Mouse (Mus musculus): ENCODE data around the gene Elk3. TPM values are rescaled to one million over a fixed set of nuclear protein-coding genes. Genes with fewer than 3 reads are reported as not detected.
A peak's percentile ranks its signal among the peaks of the same experiment; 100 is the strongest.
"Not testable (repeated sequence)": the region's sequence is repeated elsewhere in the genome, so short reads cannot be mapped to it uniquely, and the experiment has no call there.

Gene Elk3
- 8.0 and 14.4 TPM in 2 replicates for polyA plus RNA-seq (2012; ENCODE audit: insufficient read depth, insufficient read length, missing spikeins)

DNA sequence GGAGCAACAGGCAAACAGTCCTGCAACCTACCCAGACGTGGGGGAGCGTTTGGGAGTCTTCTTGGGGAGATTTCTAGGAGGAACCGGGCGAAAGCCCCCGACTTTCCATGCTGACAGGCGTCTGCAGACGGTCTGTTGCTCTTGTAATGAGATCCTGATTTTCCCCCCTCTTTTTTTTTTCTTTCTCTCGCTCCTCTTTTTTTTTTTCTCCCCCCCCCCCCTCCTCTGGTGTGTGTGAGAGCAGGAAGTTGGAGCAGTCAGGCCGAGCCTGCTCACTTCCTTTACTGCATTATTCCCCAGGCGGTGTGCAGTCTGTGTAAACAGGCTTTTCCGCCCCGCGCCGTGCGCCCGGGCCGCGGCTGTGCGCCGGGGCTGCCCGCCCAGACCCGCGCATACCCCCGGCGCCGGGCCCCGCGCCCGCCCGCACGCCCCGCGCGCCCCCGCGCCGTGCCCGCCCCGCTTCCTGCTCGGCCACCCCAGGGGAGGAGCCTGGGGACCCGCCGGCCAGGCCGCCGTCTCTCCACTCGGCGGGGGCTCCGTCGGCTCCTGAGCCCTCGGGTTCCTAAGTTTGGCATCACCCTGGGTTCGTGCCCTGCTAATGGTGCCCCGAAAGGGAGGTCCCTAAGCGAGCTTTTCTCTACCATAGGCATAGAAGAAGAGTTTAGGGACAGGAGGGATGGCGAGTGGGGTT is at the start of gene Elk3:
TSS of gene Elk3 (minus strand) at position 415 of the 691 bp plus-strand sequence.
- H3K4me1 ChIP-seq (ENCODE audit: control insufficient read depth, insufficient read depth, insufficient read length, low read length) = no peaks in the 10 kb centered on the region
- peak within 1 kb of the TSS; percentile 99 for H3K4me3 ChIP-seq (ENCODE audit: insufficient read depth, low read depth, low read length)
- peak within 1 kb of the TSS; percentile 99 for H3K27ac ChIP-seq (replicated peaks; ENCODE audit: low read depth, low read length)

DNA sequence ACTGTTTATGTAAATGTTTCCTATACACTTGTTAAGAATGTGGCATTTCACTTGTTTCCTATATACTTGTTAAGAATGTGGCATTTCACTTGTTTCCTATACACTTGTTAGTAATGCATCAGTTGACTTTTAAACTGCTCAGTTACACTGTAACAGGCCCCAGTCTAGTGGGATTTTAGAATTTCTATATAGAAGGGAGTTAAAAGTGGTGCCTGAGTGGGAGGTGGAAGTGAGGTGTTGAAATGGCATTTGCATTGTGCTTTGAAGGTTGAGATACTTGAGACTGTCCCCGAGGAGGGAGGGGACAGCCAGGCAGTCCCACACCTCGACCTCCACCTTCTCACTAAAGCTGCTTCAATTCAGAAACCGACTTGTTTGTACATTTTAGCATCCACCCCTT is 49.7 kb upstream of the Elk3 start:
- no peak overlapping the region for H3K27ac ChIP-seq (replicated peaks; ENCODE audit: low read depth, low read length)
- H3K4me3 ChIP-seq (ENCODE audit: insufficient read depth, low read depth, low read length) = no peak overlapping the region
- peaks cover 24% of the 10 kb centered on the region for H3K4me1 ChIP-seq (ENCODE audit: control insufficient read depth, insufficient read depth, insufficient read length, low read length)

DNA sequence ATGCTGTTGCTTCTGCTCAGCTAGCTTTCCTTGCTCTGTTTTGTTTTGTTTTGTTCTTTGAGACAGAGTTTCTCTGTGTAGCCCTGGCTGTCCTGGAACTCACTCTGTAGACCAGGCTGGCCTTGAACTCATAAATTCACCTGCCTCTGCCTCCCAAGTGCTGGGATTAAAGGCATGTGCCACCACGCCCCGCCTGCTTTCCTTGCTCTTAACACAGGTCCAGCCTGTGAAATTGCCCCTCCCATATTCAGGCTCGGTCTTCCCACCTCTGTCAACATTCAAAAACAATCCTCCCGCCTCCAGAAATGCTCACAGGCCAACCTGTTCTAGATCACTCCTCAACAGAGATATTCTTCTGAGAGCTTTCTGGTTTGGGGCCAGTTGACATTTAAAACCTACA is 49.3 kb upstream of the Elk3 start:
- H3K27ac ChIP-seq (replicated peaks; ENCODE audit: low read depth, low read length); H3K4me3 ChIP-seq (ENCODE audit: insufficient read depth, low read depth, low read length): not testable (repeated sequence)
- H3K4me1 ChIP-seq (ENCODE audit: control insufficient read depth, insufficient read depth, insufficient read length, low read length) = peaks cover 21% of the 10 kb centered on the region

DNA sequence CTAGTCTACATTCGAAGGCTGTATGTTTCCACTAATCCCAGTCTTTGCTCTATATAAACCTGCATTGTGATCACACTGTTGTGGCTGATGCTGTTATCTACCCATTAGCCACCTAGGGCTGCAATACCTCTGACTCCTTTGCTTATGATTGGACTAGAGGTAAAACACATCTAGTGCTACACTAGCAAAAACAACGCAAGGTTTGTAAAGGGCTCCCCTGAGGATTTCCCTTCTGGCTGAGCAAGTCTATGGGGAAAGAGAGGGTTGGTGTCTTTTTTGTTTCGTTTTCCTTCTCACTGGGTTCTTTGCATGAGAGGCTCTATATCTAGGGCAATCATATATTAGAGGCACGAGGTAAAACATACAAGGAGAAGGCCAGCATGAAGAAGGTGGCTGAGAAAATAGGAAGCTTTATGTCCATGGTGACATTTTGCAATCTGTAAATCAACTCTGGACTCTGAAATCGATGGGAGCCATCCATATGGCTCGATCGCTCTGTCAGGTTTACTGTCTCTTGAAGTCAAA is 48.5 kb upstream of the Elk3 start:
- Histone ChIP-seq H3K27ac (replicated peaks; ENCODE audit: low read depth, low read length) (no peak overlapping the region), H3K4me3 (ENCODE audit: insufficient read depth, low read depth, low read length) (no peak overlapping the region), H3K4me1 (ENCODE audit: control insufficient read depth, insufficient read depth, insufficient read length, low read length) (peaks cover 14% of the 10 kb centered on the region)

DNA sequence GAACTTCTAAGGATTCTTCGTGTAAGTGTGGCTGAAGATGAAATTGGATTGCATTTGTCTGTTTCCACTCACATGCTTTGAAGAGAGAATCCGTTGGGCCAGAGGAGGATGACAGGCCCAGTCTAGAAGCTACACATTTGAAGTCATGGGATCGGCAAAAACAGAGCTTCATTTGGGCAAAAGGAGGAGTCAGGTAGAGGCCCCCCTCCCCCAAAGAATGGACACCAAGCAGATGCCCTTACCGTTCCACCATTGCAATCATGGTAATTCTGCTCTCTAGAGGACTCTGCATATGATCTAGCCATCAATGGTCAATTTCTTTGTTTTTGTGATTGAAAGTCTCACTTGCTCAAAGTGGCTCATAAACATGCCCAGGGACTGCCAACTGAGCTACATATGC is 47.9 kb upstream of the Elk3 start:
- Histone ChIP-seq H3K27ac (replicated peaks; ENCODE audit: low read depth, low read length) (no peak overlapping the region), H3K4me3 (ENCODE audit: insufficient read depth, low read depth, low read length) (no peak overlapping the region), H3K4me1 (ENCODE audit: control insufficient read depth, insufficient read depth, insufficient read length, low read length) (peaks cover 11% of the 10 kb centered on the region; the same call in 1 of the 2 replicates)

DNA sequence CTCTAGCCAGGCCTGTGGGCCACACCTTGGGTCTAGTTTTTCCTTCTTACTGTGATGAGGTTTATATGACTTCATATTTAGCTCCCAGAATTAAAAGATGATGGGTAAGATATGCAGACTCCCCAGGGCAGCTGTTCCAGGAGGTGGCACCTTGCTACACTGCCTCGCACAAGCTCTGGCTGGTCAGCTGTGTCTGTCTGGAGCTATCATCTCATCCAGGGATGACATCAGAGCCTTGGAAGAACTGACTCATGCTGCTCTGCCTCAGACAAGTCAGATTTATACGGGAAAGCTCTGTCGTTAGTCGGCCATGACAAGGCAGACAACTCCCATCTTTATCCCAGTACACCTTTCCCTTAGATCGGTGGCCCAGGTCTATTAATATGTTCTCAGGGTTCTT is 46.2 kb upstream of the Elk3 start:
- H3K4me1 ChIP-seq (ENCODE audit: control insufficient read depth, insufficient read depth, insufficient read length, low read length) = peaks cover 4% of the 10 kb centered on the region; the same call in 1 of the 2 replicates
- H3K27ac ChIP-seq (replicated peaks; ENCODE audit: low read depth, low read length) = no peak overlapping the region
- no peak overlapping the region for H3K4me3 ChIP-seq (ENCODE audit: insufficient read depth, low read depth, low read length)

DNA sequence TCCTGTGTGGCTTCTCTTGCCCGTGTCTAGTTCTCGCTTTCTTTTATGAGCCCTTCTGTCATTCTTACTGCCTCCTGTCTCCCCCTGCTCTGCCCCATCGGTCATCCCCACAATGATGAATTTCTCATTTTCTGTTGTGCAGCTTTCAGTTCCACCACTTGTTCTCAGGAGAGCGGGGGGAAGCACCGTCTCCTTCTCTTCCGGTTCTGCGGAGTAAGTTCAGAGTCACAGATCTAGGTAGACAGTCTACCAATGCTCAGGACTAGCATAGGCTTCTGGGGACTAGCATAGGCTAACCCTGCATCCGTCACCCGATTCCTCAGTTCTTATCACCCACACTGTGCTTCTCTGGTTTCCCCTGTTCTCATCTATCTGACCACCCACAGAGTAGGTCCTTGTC is 45.2 kb upstream of the Elk3 start:
- Histone ChIP-seq H3K4me3 (ENCODE audit: insufficient read depth, low read depth, low read length) (no peak overlapping the region), H3K4me1 (ENCODE audit: control insufficient read depth, insufficient read depth, insufficient read length, low read length) (peaks cover 4% of the 10 kb centered on the region; the same call in 1 of the 2 replicates), H3K27ac (replicated peaks; ENCODE audit: low read depth, low read length) (no peak overlapping the region)

DNA sequence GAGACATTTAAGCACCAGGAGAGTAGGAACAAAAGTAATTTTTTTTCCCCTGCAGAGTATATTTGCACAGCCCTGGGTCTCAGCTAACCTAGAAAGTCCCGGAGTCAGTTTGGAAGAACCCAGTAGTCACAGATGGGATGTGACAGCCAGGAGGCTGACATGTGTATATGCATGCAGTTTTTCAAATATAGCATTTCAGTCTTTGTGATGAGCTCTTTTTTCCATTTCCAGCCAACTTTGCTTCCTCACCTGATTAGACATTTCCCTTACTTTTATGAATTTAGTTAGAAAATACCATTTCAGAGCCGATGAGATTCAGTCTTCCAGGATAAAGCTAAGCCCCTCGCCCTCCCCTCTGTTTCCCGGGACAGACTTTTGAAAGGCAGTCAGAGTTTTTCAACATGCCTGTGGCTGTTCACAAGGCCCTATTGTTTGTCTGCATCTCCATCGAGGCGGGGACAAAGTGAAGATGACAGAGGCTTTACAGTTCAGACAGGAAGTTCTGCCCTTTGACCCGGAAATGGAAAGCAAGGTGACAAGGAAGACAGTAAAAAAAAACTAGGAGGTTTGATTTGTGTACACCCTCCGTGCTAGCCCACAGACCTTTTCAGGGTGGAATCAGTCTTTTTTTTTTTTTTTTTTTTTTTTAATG is 44.5 kb upstream of the Elk3 start:
- Histone ChIP-seq H3K4me1 (ENCODE audit: control insufficient read depth, insufficient read depth, insufficient read length, low read length) (peaks cover 4% of the 10 kb centered on the region; the same call in 1 of the 2 replicates), H3K4me3 (ENCODE audit: insufficient read depth, low read depth, low read length) (no peak overlapping the region), H3K27ac (replicated peaks; ENCODE audit: low read depth, low read length) (no peak overlapping the region)

DNA sequence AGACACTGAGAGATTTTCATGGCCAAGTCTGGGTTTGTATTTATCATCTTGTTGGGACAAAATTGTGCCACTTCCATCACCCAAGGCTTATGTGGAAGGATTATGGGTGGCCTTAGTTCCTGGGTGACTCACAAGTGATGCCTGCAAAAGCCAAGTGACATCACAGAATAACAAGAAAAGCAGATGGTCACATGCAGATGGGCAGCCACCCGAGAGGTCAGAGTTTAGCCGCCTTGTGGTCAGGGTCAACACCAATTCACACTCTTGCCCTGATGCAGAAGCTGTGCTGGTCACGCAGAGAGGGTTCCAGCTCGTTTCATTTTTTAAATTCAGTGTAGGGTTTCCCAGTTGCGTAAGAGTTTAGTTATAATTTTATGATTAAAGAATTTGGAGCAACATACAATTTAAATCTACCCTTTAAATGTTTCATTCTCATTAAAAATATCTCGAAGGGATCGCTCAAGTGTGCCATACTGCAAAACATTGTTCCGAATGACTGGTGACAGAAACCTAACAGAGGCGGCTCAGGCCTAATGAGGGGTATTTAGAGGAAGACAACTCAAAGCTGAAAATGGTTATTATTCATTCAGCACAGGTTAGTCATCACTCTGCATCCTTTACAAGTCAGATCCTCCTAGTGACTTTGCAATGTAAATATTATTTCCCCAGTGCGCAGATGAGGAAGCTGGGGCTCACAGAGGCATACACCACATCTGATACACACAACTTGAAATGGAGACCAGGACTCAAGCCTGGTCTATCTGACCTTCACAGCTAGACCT is 42.8 kb upstream of the Elk3 start:
- H3K27ac ChIP-seq (replicated peaks; ENCODE audit: low read depth, low read length) = no peak overlapping the region
- peaks cover 4% of the 10 kb centered on the region; the same call in 1 of the 2 replicates for H3K4me1 ChIP-seq (ENCODE audit: control insufficient read depth, insufficient read depth, insufficient read length, low read length)
- H3K4me3 ChIP-seq (ENCODE audit: insufficient read depth, low read depth, low read length) = no peak overlapping the region

DNA sequence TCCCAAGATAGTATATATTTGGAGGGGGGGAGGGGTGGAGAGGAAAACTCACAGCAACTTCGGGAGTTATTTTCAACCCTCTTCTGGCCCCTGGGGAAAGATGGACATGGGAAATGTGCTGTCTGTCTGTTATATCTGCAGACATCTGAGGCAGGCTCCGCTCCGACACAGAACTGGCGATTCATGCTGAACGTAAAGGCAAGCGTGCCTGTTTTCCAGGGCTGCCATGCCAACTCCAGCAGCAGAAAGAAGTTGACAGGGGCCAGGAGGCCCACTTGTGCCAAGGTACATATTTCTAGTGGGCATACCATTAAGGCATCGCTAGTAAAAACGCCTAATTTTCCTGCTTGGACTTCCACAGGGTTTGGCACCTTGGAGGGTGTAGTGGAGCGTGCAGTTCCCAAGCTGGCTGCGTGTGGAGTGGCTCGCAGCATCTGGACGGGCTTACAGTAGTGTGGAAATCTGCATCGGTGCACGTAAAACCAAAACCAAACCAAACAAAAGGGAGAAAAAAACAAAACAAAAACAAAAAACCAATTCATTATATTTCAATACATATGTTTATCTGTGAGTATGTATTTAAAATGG is 37.1 kb upstream of the Elk3 start:
- no peak overlapping the region for H3K4me3 ChIP-seq (ENCODE audit: insufficient read depth, low read depth, low read length)
- no peaks in the 10 kb centered on the region for H3K4me1 ChIP-seq (ENCODE audit: control insufficient read depth, insufficient read depth, insufficient read length, low read length)
- H3K27ac ChIP-seq (replicated peaks; ENCODE audit: low read depth, low read length) = no peak overlapping the region

DNA sequence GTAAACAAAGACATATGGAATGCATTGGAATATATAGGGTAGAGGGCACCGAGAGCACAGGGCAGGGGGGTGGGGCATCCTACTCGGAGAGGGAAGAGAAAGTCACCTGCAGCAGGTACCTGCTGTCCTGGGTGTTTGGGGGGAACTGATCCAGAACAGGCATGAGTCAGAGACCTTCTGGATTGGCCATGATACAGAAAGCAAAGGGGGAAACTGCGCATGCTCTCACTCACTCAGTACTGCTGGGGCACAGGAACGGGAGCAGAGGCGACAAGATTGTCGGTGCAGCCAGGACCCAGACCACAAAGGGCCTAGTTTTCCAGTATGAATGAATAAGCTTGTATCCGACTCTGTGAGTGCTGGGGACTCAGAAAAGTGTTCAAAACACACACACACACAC is 36.5 kb upstream of the Elk3 start:
- Histone ChIP-seq H3K4me3 (ENCODE audit: insufficient read depth, low read depth, low read length) (no peak overlapping the region), H3K27ac (replicated peaks; ENCODE audit: low read depth, low read length) (no peak overlapping the region), H3K4me1 (ENCODE audit: control insufficient read depth, insufficient read depth, insufficient read length, low read length) (no peaks in the 10 kb centered on the region)

DNA sequence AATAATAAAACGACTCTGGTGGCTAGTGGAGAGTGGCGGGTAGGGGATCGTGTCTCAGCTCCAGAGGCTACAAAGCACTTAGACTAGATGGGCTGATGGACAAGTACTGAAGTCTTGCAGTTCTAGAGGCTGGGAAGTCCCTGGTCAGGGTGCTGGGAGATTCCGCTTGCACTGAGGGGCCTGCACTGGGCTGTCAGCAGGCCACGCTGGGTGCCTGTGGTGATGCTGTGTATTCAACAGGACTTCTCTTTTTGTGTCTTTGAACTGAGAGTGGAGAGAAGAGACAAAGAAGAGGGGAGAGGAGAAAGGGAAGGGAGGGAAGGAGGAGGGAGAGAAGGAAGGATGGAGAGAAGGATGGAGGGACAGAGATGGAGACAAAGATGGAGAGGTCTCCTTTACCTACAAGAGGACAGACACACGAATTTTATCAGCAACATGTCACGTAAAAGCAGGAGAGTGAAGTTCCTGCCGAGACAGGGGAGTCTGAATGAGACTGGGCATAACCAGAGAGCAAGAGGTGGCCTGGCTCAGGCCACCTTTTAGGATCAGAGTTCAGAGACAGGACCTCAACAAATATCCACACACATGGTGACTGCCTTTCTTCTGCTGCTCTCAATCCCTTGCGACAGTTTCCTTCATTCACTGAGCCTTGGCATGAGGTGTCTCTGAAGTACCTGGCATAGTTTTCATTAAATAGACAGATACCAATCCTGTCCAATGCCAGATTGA is 35.4 kb upstream of the Elk3 start:
- H3K4me3 ChIP-seq (ENCODE audit: insufficient read depth, low read depth, low read length) = no peak overlapping the region
- H3K27ac ChIP-seq (replicated peaks; ENCODE audit: low read depth, low read length) = no peak overlapping the region
- H3K4me1 ChIP-seq (ENCODE audit: control insufficient read depth, insufficient read depth, insufficient read length, low read length) = no peaks in the 10 kb centered on the region

DNA sequence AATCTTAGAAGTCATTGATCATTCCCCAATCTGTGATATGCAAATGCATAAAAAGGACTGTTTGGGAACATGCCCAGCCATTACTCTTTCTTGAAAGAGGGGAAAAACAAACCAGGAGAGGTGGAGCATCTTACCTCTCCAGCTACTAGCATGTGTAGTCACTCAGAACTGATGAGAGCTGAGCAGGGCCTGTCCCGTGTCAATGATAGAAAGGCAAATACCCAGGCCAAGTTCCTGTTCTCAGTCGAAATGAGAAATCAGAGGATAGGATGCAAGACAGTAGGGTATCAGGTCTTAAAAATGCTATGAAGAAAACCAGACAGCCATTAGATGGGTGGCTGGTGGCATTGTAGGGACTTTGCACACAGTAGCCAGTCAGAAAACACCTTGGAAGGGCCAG is 34.6 kb upstream of the Elk3 start:
- H3K4me3 ChIP-seq (ENCODE audit: insufficient read depth, low read depth, low read length) = no peak overlapping the region
- H3K4me1 ChIP-seq (ENCODE audit: control insufficient read depth, insufficient read depth, insufficient read length, low read length) = no peaks in the 10 kb centered on the region
- no peak overlapping the region for H3K27ac ChIP-seq (replicated peaks; ENCODE audit: low read depth, low read length)

DNA sequence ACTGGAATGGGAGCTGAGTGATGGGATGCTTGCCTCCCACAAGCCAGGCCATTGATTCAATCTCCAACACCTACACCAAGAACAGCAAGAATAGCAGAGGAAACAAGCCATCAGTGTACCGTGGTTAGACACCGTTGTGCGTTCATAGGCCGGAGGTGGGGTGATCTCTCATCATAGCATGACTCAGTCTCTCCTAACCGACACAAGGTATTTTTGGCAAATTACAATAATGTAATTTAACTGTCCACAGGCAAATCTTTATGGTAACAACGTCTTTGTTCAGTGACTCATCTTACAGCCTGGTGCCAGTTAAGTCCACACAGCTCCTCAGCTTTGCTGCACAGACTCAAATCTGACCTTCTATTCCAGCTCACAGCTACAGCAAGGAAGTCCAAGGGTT is 32.5 kb upstream of the Elk3 start:
- Histone ChIP-seq H3K27ac (replicated peaks; ENCODE audit: low read depth, low read length) (no peak overlapping the region), H3K4me3 (ENCODE audit: insufficient read depth, low read depth, low read length) (no peak overlapping the region), H3K4me1 (ENCODE audit: control insufficient read depth, insufficient read depth, insufficient read length, low read length) (peaks cover 6% of the 10 kb centered on the region)
